Mouse (Mus musculus): ENCODE data around the gene Nrd1.

DNA sequence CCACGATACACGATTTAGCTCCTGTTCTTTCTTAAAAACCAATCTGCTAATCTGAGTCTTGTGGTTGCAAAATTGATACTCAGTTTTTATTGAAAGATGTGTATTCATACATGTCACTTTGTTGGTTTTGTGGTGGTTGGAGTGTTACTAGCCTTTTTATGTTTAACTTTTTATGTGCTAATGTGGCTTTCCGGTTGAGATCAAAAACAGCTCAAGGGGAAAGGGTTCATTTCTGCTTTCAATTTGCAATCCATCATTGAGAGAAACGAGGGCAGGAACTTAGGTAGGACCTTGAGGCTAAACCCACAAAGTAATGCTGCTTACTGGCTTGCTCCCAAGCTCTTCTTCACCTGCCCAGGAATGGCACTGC, 13.0 kb upstream of the Nrd1 start:
- TF ChIP-seq EP300 (IDR thresholded peaks at IDR 0.05; ENCODE audit: low read depth) (no peak), CTCF (IDR thresholded peaks at IDR 0.05; ENCODE audit: low read depth) (no peak)
